Mouse (Mus musculus) kidney, adult 2 months (tissue): Measurements from ENCODE around the gene Srpk2. TPM values are rescaled to one million over a fixed set of nuclear protein-coding genes. Genes with fewer than 3 reads are reported as not detected.

Experiments
- DNase-seq: peaks from one replicate; pipeline ENCODE4 v3.0.0; 2021
- H3K27ac ChIP-seq: fragments of 200-500 bp; 2 replicates; pipeline ENCODE4 v1.5.1; 2012; ENCODE audit warnings: low read depth, low read length, control low read depth, inconsistent platforms; ENCODE audit not compliant: insufficient read depth
- H3K27me3 ChIP-seq: fragments of 200-500 bp; replicated peaks from 2 replicates; pipeline ENCODE4 v1.6.1; 2012; ENCODE audit warnings: mild to moderate bottlenecking, moderate library complexity, low read length, inconsistent platforms; ENCODE audit not compliant: control insufficient read depth, insufficient read depth
- H3K36me3 ChIP-seq: fragments of 200-500 bp; 2 replicates; pipeline ENCODE4 v1.6.1; 2012; ENCODE audit warnings: mild to moderate bottlenecking, moderate library complexity, low read length, inconsistent platforms; ENCODE audit not compliant: control insufficient read depth, insufficient read depth
- H3K4me1 ChIP-seq: fragments of 200-500 bp; 2 replicates; pipeline ENCODE4 v1.6.1; 2011; ENCODE audit warnings: low read length; ENCODE audit not compliant: control insufficient read depth, insufficient read depth
- H3K4me3 ChIP-seq: fragments of 200-500 bp; 2 replicates; pipeline ENCODE4 v1.5.1; 2011; ENCODE audit warnings: mild to moderate bottlenecking, low read depth, low read length, control low read depth; ENCODE audit not compliant: insufficient read depth
- CTCF ChIP-seq: fragments of 200-500 bp; conservative IDR thresholded peaks from 2 replicates; pipeline ENCODE4 v1.5.1; 2011; ENCODE audit warnings: low read depth, mild to moderate bottlenecking, control low read depth, low read length, moderate library complexity, mixed read lengths; ENCODE audit not compliant: insufficient read depth, insufficient read length
- POLR2A ChIP-seq: fragments of 200-500 bp; IDR thresholded peaks from one replicate; pipeline ENCODE4 v1.6.1; 2011; ENCODE audit warnings: low read depth, low read length, control low read depth
- WGBS: fragments of 180-500 bp; shearing (Covaris S2); methylation state at CpG from one replicate; pipeline ENCODE4 v1.1.7; 2018; 5-methylcytosine and 5-hydroxymethylcytosine counted together
- polyA plus RNA-seq: library from polyadenylated mRNA; depleted of rRNA; stranded (reverse); fragments of >200 nt; gene quantifications from 2 replicates; pipeline ENCODE4 v1.2.3, GENCODE M21; 2012

The Srpk2 gene
- polyA plus RNA-seq, 1 experiment, result 6.6 TPM

DNA sequence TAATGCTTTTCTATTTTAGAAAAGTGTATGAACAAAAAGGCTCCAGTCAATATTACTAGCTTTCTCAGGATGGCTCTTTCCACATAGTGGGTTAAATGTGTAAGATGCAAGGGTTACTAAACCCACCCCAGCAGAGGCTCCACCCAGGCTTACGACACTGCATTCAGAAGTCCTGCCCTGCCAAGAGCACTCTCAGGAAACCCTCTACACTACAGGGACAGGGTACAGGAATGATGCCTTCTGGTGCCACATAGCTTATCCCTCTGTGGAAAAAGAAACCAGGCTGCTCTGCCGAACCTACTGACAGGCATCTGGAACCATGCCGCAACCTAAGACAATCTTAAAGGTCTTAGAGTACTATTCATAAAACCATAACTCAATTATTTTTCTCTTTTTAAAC lies 71.6 kb downstream of the Srpk2 start:
- Histone ChIP-seq H3K27ac (no peak overlapping the region), H3K36me3 (no peaks in the 10 kb centered on the region), H3K4me1 (peaks cover 3% of the 10 kb centered on the region), H3K27me3 (no peaks in the 10 kb centered on the region), H3K4me3 (no peak overlapping the region)
- TF ChIP-seq CTCF, result no peak
- TF ChIP-seq POLR2A, result no peak
- no peak for DNase-seq
- 57% methylated on average over 3 of the region's 3 CpGs for WGBS

DNA sequence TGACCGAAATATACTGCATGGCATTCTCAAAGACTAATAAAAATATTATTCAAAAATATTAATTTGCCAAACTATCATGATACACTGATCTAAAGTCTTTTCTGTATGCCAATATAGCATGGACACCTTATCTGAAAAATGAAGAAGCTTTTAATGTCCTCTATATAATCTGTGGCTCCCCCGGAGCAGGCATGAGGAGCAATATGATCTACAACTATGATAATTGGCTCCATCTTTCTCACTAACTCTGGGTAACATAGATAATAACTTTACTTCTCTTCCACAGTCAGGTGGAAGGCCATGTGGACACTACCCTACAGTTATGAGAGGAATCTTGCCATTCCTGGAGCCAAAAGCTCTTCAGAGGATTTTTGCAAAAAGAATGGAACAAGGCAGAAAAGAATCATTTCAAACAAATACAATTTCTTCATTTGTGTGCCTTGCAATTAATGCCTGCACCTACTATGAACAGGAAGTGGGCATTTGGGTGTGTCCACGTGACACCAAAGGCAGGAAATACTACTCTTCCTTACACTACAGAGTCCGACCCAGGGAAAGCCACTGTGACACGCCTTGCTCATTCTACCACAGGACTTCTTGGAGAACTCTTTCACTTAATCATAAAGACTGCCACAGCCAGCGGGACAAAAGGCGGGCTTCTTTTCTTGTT lies 80.2 kb downstream of the Srpk2 start:
- TF ChIP-seq POLR2A (no peak), CTCF (no peak)
- peaks cover 6% of the 10 kb centered on the region for H3K4me1 ChIP-seq
- no peak for DNase-seq
- no peak overlapping the region for H3K27ac ChIP-seq
- no peak overlapping the region for H3K4me3 ChIP-seq
- no peaks in the 10 kb centered on the region for H3K27me3 ChIP-seq
- WGBS, result 75% methylated on average over 7 of the region's 7 CpGs
- H3K36me3 ChIP-seq, result no peaks in the 10 kb centered on the region

DNA sequence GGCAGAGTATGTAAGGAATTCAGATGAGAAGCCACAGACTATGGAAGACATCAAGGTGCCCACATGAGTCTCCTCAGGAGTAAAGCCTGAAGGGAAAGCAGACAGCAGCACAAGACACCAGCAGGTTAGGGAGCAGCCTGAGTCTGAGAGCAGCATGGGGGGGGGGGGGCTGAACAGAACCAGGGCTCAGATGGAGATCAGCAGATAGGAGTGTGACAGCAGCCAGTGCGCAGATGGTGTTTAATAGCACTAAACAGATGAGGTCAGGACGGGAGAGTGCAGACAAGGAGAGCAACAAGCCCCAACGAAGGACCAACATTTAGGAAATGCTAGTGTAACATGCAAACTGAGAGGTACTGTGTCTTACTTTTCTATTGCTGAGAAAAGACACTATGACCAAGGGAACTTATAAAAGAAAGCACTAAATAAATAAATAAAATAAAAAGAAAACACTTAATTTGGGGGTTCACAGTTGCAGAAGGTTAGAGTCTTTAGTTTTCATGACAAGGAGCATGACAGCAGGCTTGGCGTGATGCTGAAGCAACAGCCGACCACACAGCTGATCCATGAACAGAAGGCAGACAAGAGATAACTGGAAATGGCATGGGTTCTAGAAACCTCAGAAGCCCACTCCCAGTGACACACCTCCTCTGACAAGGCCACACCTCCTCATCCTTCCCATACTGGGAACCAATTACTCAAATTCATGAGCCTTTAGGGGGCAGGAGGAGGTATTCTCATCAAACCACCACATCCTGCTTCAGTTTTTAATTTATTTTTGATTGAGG lies 84.5 kb downstream of the Srpk2 start:
- H3K27me3 ChIP-seq, result no peaks in the 10 kb centered on the region
- TF ChIP-seq POLR2A (no peak), CTCF (no peak)

DNA sequence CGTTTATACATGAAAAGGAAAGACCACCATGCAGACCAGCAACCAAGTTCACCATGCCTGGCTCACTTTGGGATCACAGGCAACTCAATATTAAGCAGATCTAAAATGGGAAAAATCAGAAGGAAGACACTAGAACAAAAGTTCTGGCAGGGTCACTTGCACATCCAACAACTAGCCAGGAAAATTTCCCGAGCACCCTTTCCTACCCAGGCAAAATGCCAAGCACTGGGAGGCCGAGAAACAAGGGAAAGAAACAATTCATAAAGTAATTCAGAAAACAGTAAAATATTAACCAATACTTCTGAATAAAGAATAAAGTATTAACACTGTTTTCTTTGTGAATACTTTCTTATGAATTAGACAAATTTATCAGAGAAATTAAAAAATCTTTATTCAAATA lies 85.2 kb downstream of the Srpk2 start:
- Histone ChIP-seq H3K4me3 (no peak overlapping the region), H3K4me1 (peaks cover 15% of the 10 kb centered on the region), H3K27ac (no peak overlapping the region), H3K36me3 (no peaks in the 10 kb centered on the region), H3K27me3 (no peaks in the 10 kb centered on the region)
- DNase-seq, result peak; percentile 82
- no peak for TF ChIP-seq CTCF
- no peak for TF ChIP-seq POLR2A
- 21% methylated on average over 3 of the region's 3 CpGs for WGBS

More for the DNA sequence above, 84.5 kb downstream of the Srpk2 start:
- H3K4me3 ChIP-seq, result no peak overlapping the region
- no peak for DNase-seq
- H3K36me3 ChIP-seq, result no peaks in the 10 kb centered on the region
- no peak overlapping the region for H3K27ac ChIP-seq
- 85% methylated on average over 5 of the region's 5 CpGs for WGBS
- peaks cover 15% of the 10 kb centered on the region for H3K4me1 ChIP-seq

DNA sequence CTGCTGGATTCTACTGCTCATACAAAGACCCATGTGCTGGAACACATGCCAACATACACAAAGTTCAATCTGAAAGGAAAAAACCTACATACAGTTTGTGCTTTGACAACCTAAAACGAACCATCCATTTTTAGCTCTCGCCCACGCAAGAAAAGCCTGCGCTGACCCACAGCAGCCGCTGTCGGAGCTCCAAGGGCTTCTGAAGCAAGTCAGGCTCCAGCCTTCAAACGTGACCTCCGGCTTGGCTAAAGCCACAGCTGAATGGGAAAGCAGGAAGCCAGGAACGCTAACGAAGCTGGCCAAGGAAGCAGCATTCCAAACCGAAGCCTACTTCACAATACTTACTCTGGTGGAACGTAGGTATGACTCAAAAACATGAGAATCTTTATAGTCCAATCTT lies 85.9 kb downstream of the Srpk2 start:
- 22% methylated on average over 12 of the region's 12 CpGs for WGBS
- no peaks in the 10 kb centered on the region for H3K36me3 ChIP-seq
- peaks cover 15% of the 10 kb centered on the region for H3K4me1 ChIP-seq
- TF ChIP-seq CTCF, result no peak
- no peak for TF ChIP-seq POLR2A
- peak; percentile 73 for DNase-seq
- H3K4me3 ChIP-seq, result no peak overlapping the region
- no peak overlapping the region for H3K27ac ChIP-seq
- no peaks in the 10 kb centered on the region for H3K27me3 ChIP-seq

DNA sequence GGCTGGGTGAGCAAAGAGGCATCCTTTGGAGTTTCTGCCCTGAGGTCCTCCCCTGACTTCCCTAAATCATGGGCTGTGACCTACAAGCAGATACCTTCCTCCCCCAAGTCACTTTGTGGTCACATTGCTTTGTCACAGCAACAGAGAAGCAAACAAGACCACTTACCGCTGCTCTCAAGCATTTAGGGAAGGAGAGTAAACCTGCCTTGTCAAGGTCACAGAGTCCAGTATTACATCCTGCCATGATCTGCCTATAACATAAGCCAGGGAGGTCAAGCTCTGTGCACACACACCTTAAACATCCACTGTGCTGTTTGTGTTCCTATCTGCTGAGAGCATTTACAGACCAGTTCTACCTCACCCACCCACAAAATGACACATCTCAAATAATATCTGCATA lies 86.4 kb downstream of the Srpk2 start:
- peaks cover 15% of the 10 kb centered on the region for H3K4me1 ChIP-seq
- H3K36me3 ChIP-seq, result no peaks in the 10 kb centered on the region
- H3K27ac ChIP-seq, result peak overlapping the region; percentile 52
- TF ChIP-seq POLR2A (no peak), CTCF (no peak)
- H3K4me3 ChIP-seq, result no peak overlapping the region
- WGBS, result 39% methylated on average over 1 of the region's 1 CpGs
- H3K27me3 ChIP-seq, result no peaks in the 10 kb centered on the region
- DNase-seq, result no peak

DNA sequence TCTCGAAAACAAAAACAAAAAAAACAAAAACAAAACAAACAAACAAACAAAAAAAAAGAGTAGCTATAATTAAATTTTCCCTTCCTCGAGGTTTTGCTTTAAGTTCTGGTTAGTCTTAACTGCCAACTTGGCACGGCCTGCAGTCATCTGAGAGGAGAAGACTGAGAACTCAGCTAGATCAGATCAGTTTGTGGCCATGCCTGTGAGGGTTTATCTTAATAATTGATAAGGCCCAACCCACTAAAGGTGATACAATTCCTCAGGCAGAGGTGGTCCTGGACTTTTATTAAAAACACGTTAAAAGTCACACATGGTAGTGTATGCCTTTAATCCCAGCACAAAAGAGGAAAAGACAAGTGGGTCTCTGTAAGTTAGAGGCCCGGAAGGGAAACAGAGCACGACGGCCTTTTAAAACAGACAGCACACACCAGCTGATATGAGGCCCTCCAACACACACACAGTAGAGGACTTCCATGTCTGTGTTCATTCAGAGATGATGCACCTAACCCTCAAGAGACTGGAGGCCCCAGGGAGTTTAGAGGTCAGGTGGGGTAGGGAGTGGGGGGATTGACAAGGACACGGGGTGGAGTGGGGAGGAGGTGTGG lies 87.1 kb downstream of the Srpk2 start:
- TF ChIP-seq POLR2A, result no peak
- TF ChIP-seq CTCF, result no peak
- H3K36me3 ChIP-seq, result no peaks in the 10 kb centered on the region
- WGBS, result 77% methylated on average over 8 of the region's 8 CpGs
- no peaks in the 10 kb centered on the region for H3K27me3 ChIP-seq
- peaks cover 15% of the 10 kb centered on the region for H3K4me1 ChIP-seq
- no peak for DNase-seq
- no peak overlapping the region for H3K27ac ChIP-seq
- no peak overlapping the region for H3K4me3 ChIP-seq
